Mouse (Mus musculus): Measurements from ENCODE around the gene Taf6.
A peak's percentile ranks its signal among the peaks of the same experiment; 100 is the strongest.
"Not testable (repeated sequence)": the region's sequence is repeated elsewhere in the genome, so short reads cannot be mapped to it uniquely, and the experiment has no call there.

The Taf6 gene

GRCm38 (mm10) chr5:138186950-138187638 is at the start of gene Taf6, which contains the start of gene Cnpy4:
TSS of gene Taf6 (minus strand) at chr5:138187451.
TSS of gene Cnpy4 (plus strand) at chr5:138187485.
- peak; percentile 73 to 81 for DNase-seq (ENCODE audit: low spot score in 2 of 2)

GRCm38 (mm10) chr5:138234224-138234623 is 47.0 kb upstream of the Taf6 start:
- no peak for DNase-seq (ENCODE audit: low spot score in 2 of 2)

- no peak for DNase-seq (ENCODE audit: low spot score in 2 of 2)
These were observed 46.5 kb upstream of the Taf6 start for GRCm38 (mm10) chr5:138233778-138234177.

DNA sequence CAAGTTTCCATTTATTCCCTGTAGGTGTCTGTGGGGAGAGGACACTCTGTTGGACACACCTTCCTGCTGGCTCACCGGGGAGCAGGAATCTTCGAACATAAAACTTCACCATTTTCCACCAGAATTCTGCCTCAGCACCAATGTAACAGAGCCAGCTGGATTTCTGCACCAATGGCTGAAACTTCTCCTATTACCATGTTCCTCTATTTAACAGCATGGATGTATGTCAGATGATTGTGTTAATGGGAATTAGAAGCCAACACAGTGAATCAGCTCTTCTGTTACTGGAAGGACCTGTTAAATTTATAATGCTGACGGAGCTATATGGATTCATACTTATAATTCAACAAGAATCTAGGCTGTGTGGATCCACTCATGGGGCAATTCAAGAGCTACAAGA is 42.3 kb upstream of the Taf6 start:
- no peak for DNase-seq (ENCODE audit: low spot score in 2 of 2)

- DNase-seq (ENCODE audit: low spot score in 2 of 2): no peak
These were observed 40.8 kb upstream of the Taf6 start for GRCm38 (mm10) chr5:138228026-138228425.

DNA sequence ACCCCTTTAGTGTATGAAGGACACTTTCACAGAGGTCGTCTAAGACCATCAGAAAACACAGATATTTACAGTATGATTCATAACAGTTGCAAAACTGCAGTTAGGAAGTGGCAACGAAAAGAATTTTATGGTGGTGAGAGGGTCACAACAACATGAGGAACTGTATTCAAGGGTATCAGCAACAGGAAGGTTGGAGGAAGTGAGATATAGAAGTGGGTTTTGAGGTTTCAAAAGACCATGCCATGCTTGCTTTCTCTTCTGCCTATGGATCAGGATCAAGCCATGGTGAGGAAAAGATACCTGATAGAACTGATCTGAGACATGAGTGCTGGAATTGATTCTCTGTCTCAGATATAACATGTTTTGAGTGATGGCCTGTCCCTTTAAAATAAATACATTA is 40.1 kb upstream of the Taf6 start:
- no peak for DNase-seq (ENCODE audit: low spot score in 2 of 2)

DNA sequence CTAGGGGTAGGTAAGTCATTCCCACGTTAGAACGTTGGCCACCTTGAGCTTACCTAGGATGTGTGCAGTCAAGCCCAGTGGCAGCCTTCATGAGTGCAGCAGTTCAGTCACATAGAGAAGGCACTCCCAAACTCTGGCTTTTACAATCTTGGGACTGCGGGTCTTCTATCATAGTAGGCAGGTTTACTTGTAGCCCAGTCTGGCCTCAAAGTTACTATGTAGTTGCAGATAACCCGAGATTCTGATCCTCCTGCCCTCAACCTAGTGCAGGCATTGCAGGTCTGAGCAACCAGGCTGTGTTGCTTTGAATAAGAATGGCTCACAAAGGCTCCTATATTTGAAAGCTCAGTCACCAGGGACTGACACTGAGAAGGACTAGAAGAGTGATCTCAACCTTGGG is 39.2 kb upstream of the Taf6 start:
- DNase-seq (ENCODE audit: low spot score in 2 of 2): no peak

DNA sequence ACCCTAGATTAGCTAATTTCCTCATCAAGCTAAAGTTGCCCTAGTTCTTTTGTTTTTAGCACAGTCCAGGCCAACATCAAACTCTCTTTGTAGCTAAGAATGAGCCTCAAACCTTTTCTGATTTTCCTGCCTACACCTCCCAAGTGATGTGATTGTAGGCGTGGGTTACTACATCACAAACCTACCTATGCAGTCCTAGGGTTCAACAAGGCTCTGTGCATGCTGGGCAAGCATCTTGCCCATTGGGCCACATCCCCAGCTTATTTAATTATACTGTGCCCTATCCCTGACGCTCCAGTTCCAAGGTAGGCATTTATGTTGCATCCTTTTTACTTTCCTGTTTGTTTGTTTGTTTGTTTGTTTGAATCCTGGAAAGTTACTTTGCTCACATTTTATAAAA is 38.4 kb upstream of the Taf6 start, which contains the start of gene Nxpe5:
Nxpe5 (plus strand) TSS at position 199 of the 400 bp plus-strand sequence.
- DNase-seq (ENCODE audit: low spot score in 2 of 2): no peak

DNA sequence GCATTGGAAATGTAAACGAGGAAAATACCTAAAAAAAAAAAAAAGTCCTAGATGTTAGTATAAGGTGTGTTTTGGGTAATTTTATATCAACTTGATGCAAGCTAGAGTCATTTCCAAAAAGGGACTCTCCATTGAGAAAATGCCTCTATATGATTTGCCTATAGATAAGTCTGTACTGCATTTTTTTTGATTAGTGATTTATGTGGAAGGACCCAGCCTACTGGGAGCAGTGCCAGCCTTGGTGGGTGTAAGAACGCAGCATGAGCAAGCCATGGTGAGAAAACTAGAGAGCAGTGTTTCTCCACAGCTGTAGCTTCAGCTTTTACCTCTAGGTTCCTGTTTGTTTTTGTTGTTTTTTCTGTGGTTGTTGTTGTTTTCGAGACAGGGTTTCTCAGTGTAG is 36.0 kb upstream of the Taf6 start:
- DNase-seq (ENCODE audit: low spot score in 2 of 2): no peak

- DNase-seq (ENCODE audit: low spot score in 2 of 2): peak; percentile 85 to 89
These were observed 34.9 kb upstream of the Taf6 start for GRCm38 (mm10) chr5:138222111-138222510.

DNA sequence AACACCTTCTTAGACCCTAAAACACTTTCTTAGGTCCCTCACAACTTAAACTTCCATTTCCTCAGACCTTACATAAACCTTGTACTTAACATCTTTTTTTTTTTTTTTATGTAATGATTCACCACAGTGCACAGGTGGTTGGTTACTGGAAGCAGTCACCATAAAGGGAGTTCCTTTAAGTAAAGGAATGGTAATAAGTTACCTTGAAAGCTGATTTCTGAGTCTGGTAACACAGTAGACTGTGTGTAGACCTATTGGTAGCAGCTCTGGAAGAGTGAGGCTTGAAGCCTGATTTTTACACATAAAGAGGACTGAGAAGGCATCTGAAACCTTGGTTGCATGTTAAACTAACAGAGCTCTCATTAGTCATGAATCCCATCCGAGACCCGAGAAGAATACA is 32.6 kb upstream of the Taf6 start:
- no peak for DNase-seq (ENCODE audit: low spot score in 2 of 2)

GRCm38 (mm10) chr5:138216632-138217031 is 29.4 kb upstream of the Taf6 start:
- not testable (repeated sequence) for DNase-seq (ENCODE audit: low spot score in 2 of 2)

DNA sequence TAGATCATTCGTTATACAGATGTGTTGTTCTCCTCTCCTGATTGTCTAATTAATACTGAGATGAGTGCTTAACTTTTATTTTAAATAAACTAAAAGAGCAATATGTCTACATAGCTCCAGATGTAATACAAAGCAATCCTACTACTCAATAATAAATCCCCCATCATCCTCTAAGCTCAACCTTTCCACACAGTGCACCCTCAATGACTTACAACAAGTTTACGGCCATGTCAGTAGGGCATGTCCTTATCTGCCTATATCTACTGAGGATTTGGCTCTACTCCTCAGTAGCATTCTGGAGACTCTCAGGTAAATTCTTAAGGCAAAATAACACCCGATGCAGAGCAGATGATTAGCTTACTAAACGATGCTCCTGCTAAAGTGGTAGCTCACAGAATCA is 20.6 kb upstream of the Taf6 start:
- DNase-seq (ENCODE audit: low spot score in 2 of 2): no peak

DNA sequence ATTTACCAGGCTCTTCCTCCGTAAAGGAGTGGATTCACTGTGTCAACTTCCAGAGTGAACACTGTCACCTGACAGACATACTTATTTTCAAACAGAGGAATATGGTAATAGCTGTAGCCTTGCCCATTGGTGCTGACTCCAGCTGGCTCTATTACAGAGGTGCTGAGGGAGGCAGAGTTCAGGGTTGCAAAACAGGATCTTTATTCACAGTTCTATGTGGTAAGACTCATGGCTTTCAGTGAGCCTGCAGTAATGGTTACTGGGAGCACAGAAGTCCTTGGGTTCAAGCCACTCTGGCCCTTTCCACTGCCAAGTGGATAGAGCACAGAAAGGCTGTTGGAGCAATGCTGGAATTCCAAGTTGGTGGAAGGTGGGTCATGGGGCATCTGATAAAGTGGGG is 20.0 kb upstream of the Taf6 start:
- peak in 1 of 2 experiments; percentile 19 for DNase-seq (ENCODE audit: low spot score in 2 of 2)

DNA sequence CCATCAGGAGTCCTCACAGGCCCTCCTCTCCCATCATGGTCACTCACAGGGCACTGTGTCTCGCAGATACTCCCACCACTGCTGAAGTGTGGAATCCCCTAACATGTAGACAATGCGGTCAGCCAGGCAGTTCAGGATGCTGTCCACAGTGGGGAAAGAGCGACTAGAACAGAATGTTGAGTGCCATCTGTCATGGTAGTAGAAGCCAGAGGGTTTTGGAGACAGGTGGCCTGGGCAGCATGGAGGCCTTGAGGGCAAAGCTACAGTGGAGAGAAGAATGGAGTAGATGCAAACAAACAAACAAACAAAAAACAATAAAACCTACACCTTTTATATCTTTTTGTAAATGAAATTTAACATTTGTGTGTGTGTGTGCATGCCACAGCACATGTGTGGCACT is 14.8 kb upstream of the Taf6 start:
- no peak for DNase-seq (ENCODE audit: low spot score in 2 of 2)

DNA sequence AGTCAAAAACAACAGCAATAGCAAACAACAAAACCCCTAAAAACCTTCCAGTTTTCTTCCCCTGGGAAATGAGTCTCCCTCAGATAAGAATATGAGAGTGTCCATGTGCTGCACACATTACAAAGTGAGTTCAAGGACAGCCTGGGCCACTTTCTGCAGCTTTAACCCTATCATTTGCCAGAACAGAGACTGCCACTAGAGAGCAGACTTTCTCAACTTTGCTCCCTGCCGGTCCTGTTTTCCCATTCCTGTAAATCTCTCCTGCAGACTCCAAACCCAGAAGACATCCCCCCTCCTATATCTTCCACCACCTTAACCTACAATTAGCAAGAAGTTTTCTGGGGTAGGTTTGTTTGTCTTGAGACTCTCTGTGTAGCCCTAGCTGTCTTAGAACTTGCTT is 12.3 kb upstream of the Taf6 start:
- no peak for DNase-seq (ENCODE audit: low spot score in 2 of 2)

DNA sequence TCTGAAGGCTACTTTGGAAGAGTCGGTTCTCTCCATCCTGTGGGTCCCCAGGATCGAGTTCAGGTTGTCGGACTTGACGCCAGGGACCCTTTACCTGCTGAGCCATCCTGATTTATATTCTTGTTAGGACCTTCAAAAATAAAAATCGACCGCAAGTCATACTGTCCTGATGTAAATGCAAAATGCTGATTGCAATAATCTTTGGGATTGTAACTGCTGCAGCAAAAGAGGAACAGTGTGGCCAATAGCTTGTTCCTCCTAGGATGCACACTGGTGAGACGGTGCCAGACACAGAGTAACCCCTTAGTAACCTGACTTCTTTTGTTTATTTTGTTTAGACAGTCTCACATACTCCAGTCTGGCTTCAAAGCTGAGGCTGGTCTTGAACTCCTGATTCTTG is 8.2 kb upstream of the Taf6 start:
- no peak for DNase-seq (ENCODE audit: low spot score in 2 of 2)

GRCm38 (mm10) chr5:138194755-138195345 is 7.6 kb upstream of the Taf6 start:
- peak in 1 of 2 experiments; percentile 27 for DNase-seq (ENCODE audit: low spot score in 2 of 2)

DNA sequence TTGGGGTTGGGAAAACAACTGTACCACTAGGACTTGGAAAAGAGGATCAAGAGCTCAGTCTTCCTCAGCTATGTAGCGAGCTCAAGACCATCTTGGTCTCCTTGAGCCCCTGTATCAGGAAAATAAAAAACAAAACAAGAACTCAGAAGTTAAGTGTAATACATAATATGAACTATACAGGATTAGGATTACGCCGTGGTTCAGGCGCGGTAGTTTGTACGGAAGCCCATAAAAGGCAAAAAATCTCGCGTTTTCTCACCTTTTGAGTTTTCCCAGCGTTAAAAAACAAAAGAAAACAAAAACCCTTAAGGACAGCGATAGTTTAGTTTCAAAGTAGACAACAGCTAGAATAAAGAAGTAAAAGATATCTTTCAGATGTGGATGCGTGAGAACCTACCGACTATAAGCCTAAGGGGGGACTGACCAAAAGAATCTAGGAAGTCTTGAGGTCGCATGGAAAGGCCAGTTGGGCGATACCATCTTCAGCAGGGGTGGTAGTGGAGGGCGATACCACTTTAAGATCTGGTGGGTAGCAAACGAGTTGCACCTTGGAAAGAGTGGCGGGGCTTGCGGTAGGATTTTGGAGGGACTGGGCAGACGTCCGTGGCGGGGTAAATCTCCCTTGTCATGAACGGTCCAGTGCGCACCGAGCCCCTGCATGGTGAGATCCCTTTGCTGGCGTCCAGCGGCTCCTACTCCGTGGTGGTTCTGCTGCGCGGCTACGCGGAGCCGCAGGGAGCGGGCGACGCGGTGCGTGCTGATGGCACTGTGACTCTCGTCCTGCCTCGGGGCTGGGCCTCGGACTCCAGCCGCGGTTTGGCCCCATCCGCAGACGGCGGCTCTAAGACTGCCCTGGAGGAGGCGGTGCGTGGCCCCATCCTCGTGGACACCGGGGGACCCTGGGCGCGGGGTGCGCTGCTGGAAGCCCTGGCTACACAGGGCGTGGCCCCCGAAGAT is 6.8 kb upstream of the Taf6 start, which contains the start of gene Mblac1:
Mblac1 (plus strand) TSS at position 544 of the 957 bp plus-strand sequence.
- DNase-seq (ENCODE audit: low spot score in 2 of 2): peak; percentile 80 to 84

- DNase-seq (ENCODE audit: low spot score in 2 of 2): peak; percentile 49 to 54
These were observed 533 bp upstream of the Taf6 start for GRCm38 (mm10) chr5:138187661-138188306.

- DNase-seq (ENCODE audit: low spot score in 2 of 2): no peak
These were observed 14.0 kb downstream of the Taf6 start for GRCm38 (mm10) chr5:138173217-138173616.

All from urinary bladder, postnatal 36 days (tissue).